Mouse (Mus musculus): ENCODE data around the gene Mob4. TPM values are rescaled to one million over a fixed set of nuclear protein-coding genes. Genes with fewer than 3 reads are reported as not detected.

Gene Mob4
- polyA plus RNA-seq, 1 experiment: 19.5 TPM

DNA sequence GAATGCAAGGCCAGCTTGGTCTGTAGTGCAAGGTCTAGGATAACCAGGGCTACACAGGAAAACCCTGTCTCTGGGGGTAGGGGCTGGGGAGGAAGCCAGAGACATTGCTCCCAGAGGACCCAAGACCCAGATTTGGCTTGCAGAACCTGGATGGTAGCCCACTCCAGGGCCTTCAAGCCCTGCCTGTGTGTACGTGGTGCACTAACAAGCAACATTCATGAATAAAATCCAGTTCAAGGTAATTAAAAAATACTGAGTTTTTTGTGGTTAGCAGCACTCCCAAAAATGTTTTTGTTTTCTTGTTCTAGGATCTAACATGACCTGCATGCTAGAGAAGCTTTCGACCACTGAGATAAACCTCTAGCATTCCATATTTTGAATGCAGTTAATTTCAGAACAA is 39.0 kb upstream of the Mob4 start:
- H3K4me2 ChIP-seq (ENCODE audit: low read depth): no peak overlapping the region
- no peak for TF ChIP-seq MYOD1 (IDR thresholded peaks at IDR 0.05; ENCODE audit: control insufficient read depth in 1 of 3, insufficient read length in 2 of 3, low read depth in 2 of 3)
- no peak for TF ChIP-seq E2F4 (IDR thresholded peaks at IDR 0.05; ENCODE audit: insufficient read depth)
- no peak for TF ChIP-seq TCF12 (IDR thresholded peaks at IDR 0.05; ENCODE audit: insufficient read depth, poor library complexity, severe bottlenecking)
- TF ChIP-seq POLR2A (IDR thresholded peaks at IDR 0.05; ENCODE audit: insufficient read length, low read depth): no peak
- TF ChIP-seq CEBPB (IDR thresholded peaks at IDR 0.05; ENCODE audit: insufficient read depth, poor library complexity, severe bottlenecking): no peak
- no peak for TF ChIP-seq REST (IDR thresholded peaks at IDR 0.05; ENCODE audit: insufficient read depth, insufficient read length)
- no peak for TF ChIP-seq MAX (IDR thresholded peaks at IDR 0.05; ENCODE audit: low read depth)
- TF ChIP-seq SRF (IDR thresholded peaks at IDR 0.05; ENCODE audit: control insufficient read depth, insufficient read length, low read depth): no peak
- no peak for TF ChIP-seq MYOG (IDR thresholded peaks at IDR 0.05; ENCODE audit: control insufficient read depth in 1 of 3, insufficient read depth in 1 of 3, insufficient read length in 2 of 3, low read depth in 2 of 3)
- no peak for TF ChIP-seq POLR2AphosphoS2 (IDR thresholded peaks at IDR 0.05; ENCODE audit: insufficient read length, low read depth)
- TF ChIP-seq USF1 (IDR thresholded peaks at IDR 0.05; ENCODE audit: low read depth): no peak
- TF ChIP-seq TCF3 (IDR thresholded peaks at IDR 0.05; ENCODE audit: insufficient read length, low read depth): no peak
- no peak overlapping the region for H3K4me3 ChIP-seq
- no peaks in the 10 kb centered on the region for H3K27me3 ChIP-seq (ENCODE audit: control insufficient read depth, insufficient read depth, insufficient read length)
- H3K36me3 ChIP-seq (ENCODE audit: control insufficient read depth, insufficient read depth): peaks cover 16% of the 10 kb centered on the region
- peaks cover 23% of the 10 kb centered on the region for H3K79me2 ChIP-seq (ENCODE audit: control insufficient read depth, insufficient read depth)
- H3ac ChIP-seq (ENCODE audit: control insufficient read depth, insufficient read length): no peak overlapping the region

DNA sequence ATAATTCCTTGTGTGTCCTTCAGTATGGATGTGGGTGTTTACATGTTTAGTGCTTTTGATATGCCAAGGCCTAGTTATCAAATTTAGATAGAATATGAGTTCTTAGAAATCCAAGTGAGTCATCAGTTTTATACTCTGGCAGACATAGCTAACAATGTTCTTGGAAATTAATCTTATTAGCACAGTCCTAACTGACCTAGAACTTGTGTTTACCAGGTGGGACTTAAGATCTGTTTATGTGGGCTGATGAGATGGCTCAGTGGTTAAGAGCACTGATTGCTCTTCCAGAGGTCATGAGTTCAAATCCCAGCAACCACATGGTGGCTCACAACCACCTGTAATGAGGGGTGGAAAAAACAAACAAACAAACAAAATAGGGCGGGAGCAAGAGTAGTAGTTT is 38.6 kb upstream of the Mob4 start:
- H3K4me2 ChIP-seq (ENCODE audit: low read depth): no peak overlapping the region
- H3K79me2 ChIP-seq (ENCODE audit: control insufficient read depth, insufficient read depth): peaks cover 20% of the 10 kb centered on the region
- H3ac ChIP-seq (ENCODE audit: control insufficient read depth, insufficient read length): no peak overlapping the region
- H3K27me3 ChIP-seq (ENCODE audit: control insufficient read depth, insufficient read depth, insufficient read length): no peaks in the 10 kb centered on the region
- TF ChIP-seq MAX (IDR thresholded peaks at IDR 0.05; ENCODE audit: low read depth) (no peak), E2F4 (IDR thresholded peaks at IDR 0.05; ENCODE audit: insufficient read depth) (no peak), TCF12 (IDR thresholded peaks at IDR 0.05; ENCODE audit: insufficient read depth, poor library complexity, severe bottlenecking) (no peak), MYOD1 (IDR thresholded peaks at IDR 0.05; ENCODE audit: control insufficient read depth in 1 of 3, insufficient read length in 2 of 3, low read depth in 2 of 3) (no peak), TCF3 (IDR thresholded peaks at IDR 0.05; ENCODE audit: insufficient read length, low read depth) (no peak), REST (IDR thresholded peaks at IDR 0.05; ENCODE audit: insufficient read depth, insufficient read length) (no peak), POLR2A (IDR thresholded peaks at IDR 0.05; ENCODE audit: insufficient read length, low read depth) (no peak), USF1 (IDR thresholded peaks at IDR 0.05; ENCODE audit: low read depth) (no peak), CEBPB (IDR thresholded peaks at IDR 0.05; ENCODE audit: insufficient read depth, poor library complexity, severe bottlenecking) (no peak), SRF (IDR thresholded peaks at IDR 0.05; ENCODE audit: control insufficient read depth, insufficient read length, low read depth) (no peak), POLR2AphosphoS2 (IDR thresholded peaks at IDR 0.05; ENCODE audit: insufficient read length, low read depth) (no peak), MYOG (IDR thresholded peaks at IDR 0.05; ENCODE audit: control insufficient read depth in 1 of 3, insufficient read depth in 1 of 3, insufficient read length in 2 of 3, low read depth in 2 of 3) (no peak)
- H3K4me3 ChIP-seq: no peak overlapping the region
- H3K36me3 ChIP-seq (ENCODE audit: control insufficient read depth, insufficient read depth): peaks cover 16% of the 10 kb centered on the region

DNA sequence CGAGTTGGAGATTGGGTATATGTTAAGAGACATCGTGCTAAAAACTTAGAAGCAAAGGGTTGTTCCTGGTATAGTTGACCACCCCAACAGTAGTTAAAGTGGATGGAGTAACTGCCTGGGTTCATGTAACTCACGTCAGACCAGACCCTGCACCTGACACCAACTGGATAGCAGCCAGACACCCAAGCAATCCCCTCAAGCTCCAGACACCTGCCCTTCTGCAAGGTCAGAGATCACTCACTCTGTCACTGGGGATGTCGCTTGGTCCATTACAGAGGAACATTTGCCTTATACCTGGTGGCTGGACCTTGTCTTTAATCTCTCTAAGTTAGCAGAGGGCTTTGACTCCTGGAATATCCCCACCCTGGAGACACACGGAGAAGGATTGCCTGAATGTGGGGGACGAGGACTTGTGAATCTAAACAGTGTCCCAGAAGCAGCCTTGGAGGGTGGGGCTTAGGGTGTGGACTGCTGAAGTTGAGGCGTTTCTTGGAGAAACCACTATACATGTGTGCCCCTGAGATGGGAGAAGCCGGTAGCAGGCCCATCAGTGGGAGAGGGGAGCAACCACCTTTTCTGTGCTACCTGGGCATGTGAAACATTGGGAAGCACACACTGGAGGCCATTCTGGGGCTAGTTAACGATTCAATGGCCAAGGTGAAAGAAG is 24.0 kb upstream of the Mob4 start:
- no peak overlapping the region for H3K4me2 ChIP-seq (ENCODE audit: low read depth)
- H3K27me3 ChIP-seq (ENCODE audit: control insufficient read depth, insufficient read depth, insufficient read length): no peaks in the 10 kb centered on the region
- H3K36me3 ChIP-seq (ENCODE audit: control insufficient read depth, insufficient read depth): no peaks in the 10 kb centered on the region
- H3K4me3 ChIP-seq: no peak overlapping the region
- H3ac ChIP-seq (ENCODE audit: control insufficient read depth, insufficient read length): no peak overlapping the region
- no peaks in the 10 kb centered on the region for H3K79me2 ChIP-seq (ENCODE audit: control insufficient read depth, insufficient read depth)
- no peak for TF ChIP-seq MYOD1 (IDR thresholded peaks at IDR 0.05; ENCODE audit: control insufficient read depth in 1 of 3, insufficient read length in 2 of 3, low read depth in 2 of 3)

DNA sequence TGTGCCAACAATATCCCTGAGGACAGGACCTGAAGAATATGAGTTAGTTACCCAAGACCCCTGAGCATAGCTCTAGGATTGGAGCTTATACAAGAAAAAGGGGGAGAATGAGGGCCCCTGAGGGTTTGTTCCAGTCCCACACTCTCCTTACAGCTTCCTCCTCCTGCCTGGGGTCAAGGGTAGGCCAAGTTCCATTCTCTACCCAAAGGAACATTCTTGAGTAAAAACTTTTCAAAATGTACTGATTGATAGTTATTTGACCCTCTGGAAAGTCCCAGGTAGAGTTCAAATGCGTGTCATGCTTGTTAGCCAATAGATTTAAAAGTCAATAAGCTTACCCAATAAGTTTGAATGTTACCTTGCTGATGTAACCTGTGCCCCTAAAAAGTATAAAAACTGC is 23.4 kb upstream of the Mob4 start:
- Histone ChIP-seq H3K4me2 (ENCODE audit: low read depth) (no peak overlapping the region), H3K36me3 (ENCODE audit: control insufficient read depth, insufficient read depth) (no peaks in the 10 kb centered on the region), H3K4me3 (no peak overlapping the region), H3K27me3 (ENCODE audit: control insufficient read depth, insufficient read depth, insufficient read length) (no peaks in the 10 kb centered on the region), H3K79me2 (ENCODE audit: control insufficient read depth, insufficient read depth) (no peaks in the 10 kb centered on the region), H3ac (ENCODE audit: control insufficient read depth, insufficient read length) (no peak overlapping the region)
- TF ChIP-seq E2F4 (IDR thresholded peaks at IDR 0.05; ENCODE audit: insufficient read depth): no peak

DNA sequence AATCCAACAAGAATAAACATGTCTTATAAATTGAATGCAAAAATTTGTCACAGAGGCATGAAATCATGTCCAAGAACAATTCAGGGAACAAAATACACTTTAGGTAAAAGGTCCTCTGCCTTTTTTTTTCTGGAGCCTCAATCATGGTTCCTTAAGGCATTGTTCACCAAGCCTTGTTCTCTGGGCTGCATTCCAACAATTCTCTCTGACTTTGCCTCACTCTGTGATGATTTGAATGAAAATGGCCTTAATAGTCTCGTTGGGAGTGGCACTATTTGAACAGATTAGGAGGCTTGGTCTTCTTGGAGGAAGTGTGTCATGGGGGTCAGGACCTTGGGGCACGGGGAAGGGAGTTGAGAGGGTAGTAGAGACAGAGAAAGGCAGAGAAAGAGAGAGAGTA is 22.6 kb upstream of the Mob4 start:
- H3K79me2 ChIP-seq (ENCODE audit: control insufficient read depth, insufficient read depth): no peaks in the 10 kb centered on the region
- no peak overlapping the region for H3K4me3 ChIP-seq
- H3K27me3 ChIP-seq (ENCODE audit: control insufficient read depth, insufficient read depth, insufficient read length): no peaks in the 10 kb centered on the region
- H3K4me2 ChIP-seq (ENCODE audit: low read depth): no peak overlapping the region
- no peaks in the 10 kb centered on the region for H3K36me3 ChIP-seq (ENCODE audit: control insufficient read depth, insufficient read depth)
- no peak overlapping the region for H3ac ChIP-seq (ENCODE audit: control insufficient read depth, insufficient read length)
- TF ChIP-seq E2F4 (IDR thresholded peaks at IDR 0.05; ENCODE audit: insufficient read depth) (no peak), REST (IDR thresholded peaks at IDR 0.05; ENCODE audit: insufficient read depth, insufficient read length) (no peak), CEBPB (IDR thresholded peaks at IDR 0.05; ENCODE audit: insufficient read depth, poor library complexity, severe bottlenecking) (no peak), MAX (IDR thresholded peaks at IDR 0.05; ENCODE audit: low read depth) (no peak), USF1 (IDR thresholded peaks at IDR 0.05; ENCODE audit: low read depth) (no peak), SRF (IDR thresholded peaks at IDR 0.05; ENCODE audit: control insufficient read depth, insufficient read length, low read depth) (no peak), TCF3 (IDR thresholded peaks at IDR 0.05; ENCODE audit: insufficient read length, low read depth) (no peak), POLR2AphosphoS2 (IDR thresholded peaks at IDR 0.05; ENCODE audit: insufficient read length, low read depth) (no peak), MYOD1 (IDR thresholded peaks at IDR 0.05; ENCODE audit: control insufficient read depth in 1 of 3, insufficient read length in 2 of 3, low read depth in 2 of 3) (no peak), POLR2A (IDR thresholded peaks at IDR 0.05; ENCODE audit: insufficient read length, low read depth) (no peak), TCF12 (IDR thresholded peaks at IDR 0.05; ENCODE audit: insufficient read depth, poor library complexity, severe bottlenecking) (no peak), MYOG (IDR thresholded peaks at IDR 0.05; ENCODE audit: control insufficient read depth in 1 of 3, insufficient read depth in 1 of 3, insufficient read length in 2 of 3, low read depth in 2 of 3) (no peak)

Data from myocyte (in vitro differentiated cells).